Mouse (Mus musculus): Measurements from ENCODE around the gene Ccdc33. TPM values are rescaled to one million over a fixed set of nuclear protein-coding genes. Genes with fewer than 3 reads are reported as not detected.

The Ccdc33 gene
- polyA plus RNA-seq, 1 experiment from 2014 or later: 1.1 TPM

DNA sequence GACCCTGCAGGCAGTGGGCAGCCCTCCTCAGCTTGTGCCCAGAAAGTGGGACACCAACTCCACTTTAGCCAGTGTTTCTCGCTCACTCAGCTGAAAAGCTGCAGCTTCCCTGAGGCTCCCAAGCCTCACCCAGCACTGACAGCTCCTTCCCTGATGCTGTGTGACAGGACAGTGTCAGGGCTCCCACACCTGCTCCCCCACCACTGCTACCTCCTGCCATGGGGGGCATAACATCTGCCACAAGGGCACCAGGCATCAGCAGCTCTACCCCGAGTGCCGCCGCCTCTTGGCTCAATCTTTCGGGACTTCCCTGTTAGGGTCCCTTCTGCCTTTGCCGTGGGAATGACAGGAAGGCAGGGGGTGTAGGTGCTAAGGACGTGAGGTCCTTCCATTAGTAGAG is 132.3 kb downstream of the Ccdc33 start:
- peak; percentile 46 for DNase-seq (ENCODE audit: low spot score)

- DNase-seq (ENCODE audit: low spot score): no peak
Observed at GRCm38 (mm10) chr9:57985304-57985703, 133.3 kb downstream of the Ccdc33 start.

GRCm38 (mm10) chr9:57980570-57980969 is 138.1 kb downstream of the Ccdc33 start:
- DNase-seq (ENCODE audit: low spot score): peak; percentile 66

DNA sequence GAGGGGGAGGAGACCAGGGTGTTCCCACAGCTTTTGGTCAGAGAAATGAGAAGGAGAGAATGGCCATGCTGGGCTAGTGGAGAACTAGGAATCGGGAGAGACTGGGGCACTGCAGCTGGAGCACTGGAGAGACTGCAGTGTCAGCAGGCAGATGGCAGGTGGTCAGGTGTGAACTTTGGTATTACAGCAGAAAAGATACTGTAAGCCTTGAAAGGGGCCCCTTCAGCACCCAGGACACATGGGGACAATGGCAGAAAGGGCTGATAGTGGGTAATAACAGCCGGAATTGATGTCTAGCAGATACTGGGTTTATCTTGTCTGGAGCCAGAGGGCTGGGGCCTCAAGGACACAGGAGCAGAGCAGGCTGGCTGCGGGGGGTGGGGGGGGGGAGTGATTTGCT is 139.8 kb downstream of the Ccdc33 start:
- DNase-seq (ENCODE audit: low spot score): no peak

Other genes with a start within 250 kb of the Ccdc33 start
- gene Ubl7, start 207.8 kb downstream of the Ccdc33 start, polyA plus RNA-seq (2015; fragmentation: Nextera tagmentation; extraction: Ambion mirVana): 125 and 133 TPM in 2 replicates
- gene Sema7a, start 178.7 kb downstream of the Ccdc33 start, polyA plus RNA-seq (2015; fragmentation: Nextera tagmentation; extraction: Ambion mirVana): 3.4 and 4.0 TPM in 2 replicates
- gene Cyp11a1, start 112.4 kb downstream of the Ccdc33 start, polyA plus RNA-seq (2015; fragmentation: Nextera tagmentation; extraction: Ambion mirVana): 2.2 and 2.7 TPM in 2 replicates
- gene Stra6, start 55.0 kb downstream of the Ccdc33 start, polyA plus RNA-seq (2015; fragmentation: Nextera tagmentation; extraction: Ambion mirVana): 0.94 and 1.1 TPM in 2 replicates
- 11.5 and 14.7 TPM in 2 replicates for gene Islr, start 85.5 kb upstream of the Ccdc33 start, polyA plus RNA-seq (2015; fragmentation: Nextera tagmentation; extraction: Ambion mirVana)
- gene Islr2, start 85.5 kb upstream of the Ccdc33 start, polyA plus RNA-seq (2015; fragmentation: Nextera tagmentation; extraction: Ambion mirVana): 0.06 TPM in 1 of 2 replicates, not detected in the other
- 17.8 and 18.3 TPM in 2 replicates for gene Pml, start 131.0 kb upstream of the Ccdc33 start, polyA plus RNA-seq (2015; fragmentation: Nextera tagmentation; extraction: Ambion mirVana)
- 48.3 and 55.1 TPM in 2 replicates for gene Stoml1, start 134.3 kb upstream of the Ccdc33 start, polyA plus RNA-seq (2015; fragmentation: Nextera tagmentation; extraction: Ambion mirVana)
- 4.3 and 4.7 TPM in 2 replicates for gene Loxl1, start 194.4 kb upstream of the Ccdc33 start, polyA plus RNA-seq (2015; fragmentation: Nextera tagmentation; extraction: Ambion mirVana)